Mouse (Mus musculus): ENCODE data around the gene Nkrf. TPM values are rescaled to one million over a fixed set of nuclear protein-coding genes. Genes with fewer than 3 reads are reported as not detected.

Gene Nkrf
- polyA plus RNA-seq (2015; fragmentation: Nextera tagmentation; extraction: Ambion mirVana) = 14.4 and 14.6 TPM in 2 replicates

DNA sequence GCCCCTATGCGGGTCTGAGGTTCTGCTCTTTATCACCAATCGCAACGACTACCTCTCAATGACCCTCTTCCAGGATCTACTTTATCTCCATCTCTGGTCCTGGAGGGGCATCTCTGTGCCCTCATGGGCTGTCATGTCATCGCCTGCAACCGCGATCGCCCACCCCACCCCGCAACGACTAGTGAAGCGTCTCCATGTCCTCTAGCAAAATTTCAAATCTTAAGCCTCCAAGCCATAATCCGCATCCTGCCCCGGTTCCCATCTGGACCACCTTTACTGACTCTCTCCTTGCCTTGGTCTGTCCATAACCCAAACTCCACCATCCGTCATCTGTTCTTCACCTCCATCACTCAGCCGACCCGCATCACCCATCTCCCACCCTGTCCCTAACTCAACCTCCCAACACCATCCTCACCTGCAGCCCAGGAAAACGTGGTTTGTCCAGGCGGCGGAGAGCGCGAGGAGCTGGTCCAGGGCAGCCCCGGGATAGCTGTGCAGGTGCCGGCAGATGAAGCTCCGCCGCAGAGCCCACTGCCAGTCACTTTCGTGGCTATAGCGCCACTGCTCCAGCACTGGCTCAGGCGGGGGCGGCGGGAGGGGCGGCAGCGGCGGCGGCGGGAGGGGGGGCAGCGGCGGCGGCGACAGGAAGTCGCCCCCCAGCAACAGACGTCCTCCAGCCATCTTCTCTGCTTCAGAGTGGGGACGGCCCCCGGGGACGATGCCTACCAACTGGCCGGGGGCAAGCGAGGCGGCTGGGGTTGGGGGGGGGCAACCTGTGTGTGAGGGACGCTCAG, at the start of gene Nkrf:
Nkrf (minus strand) TSS at position 579 of the 794 bp plus-strand sequence.
- 24% methylated on average over 28 of the region's 47 CpGs for WGBS
- H3K27me3 ChIP-seq = no peaks in the 10 kb centered on the region
- H3K4me1 ChIP-seq (replicated peaks) = peaks cover 14% of the 10 kb centered on the region; the same call in 1 of the 2 replicates
- peak within 1 kb of the TSS; percentile 90 for H3K27ac ChIP-seq
- peak within 1 kb of the TSS; percentile 57 for H3K4me3 ChIP-seq
- peak within 1 kb of the TSS; percentile 78 for H3K9ac ChIP-seq
- H3K9me3 ChIP-seq = no peaks in the 10 kb centered on the region
- peak; percentile 81 for ATAC-seq (ENCODE audit: low FRiP score)
- peak within 1 kb of the TSS; percentile 55 for H3K4me2 ChIP-seq
- H3K36me3 ChIP-seq = no peaks in the 10 kb centered on the region

GRCm38 (mm10) chrX:36941106-36941505, 38.4 kb upstream of the Nkrf start:
- Histone ChIP-seq H3K27ac (no peak overlapping the region), H3K36me3 (peaks cover 20% of the 10 kb centered on the region), H3K4me1 (replicated peaks) (no peaks in the 10 kb centered on the region), H3K9ac (no peak overlapping the region), H3K4me3 (no peak overlapping the region), H3K27me3 (no peaks in the 10 kb centered on the region), H3K4me2 (no peak overlapping the region), H3K9me3 (no peaks in the 10 kb centered on the region)
- 83% methylated on average over 3 of the region's 3 CpGs for WGBS
- no peak for ATAC-seq (ENCODE audit: low FRiP score)

DNA sequence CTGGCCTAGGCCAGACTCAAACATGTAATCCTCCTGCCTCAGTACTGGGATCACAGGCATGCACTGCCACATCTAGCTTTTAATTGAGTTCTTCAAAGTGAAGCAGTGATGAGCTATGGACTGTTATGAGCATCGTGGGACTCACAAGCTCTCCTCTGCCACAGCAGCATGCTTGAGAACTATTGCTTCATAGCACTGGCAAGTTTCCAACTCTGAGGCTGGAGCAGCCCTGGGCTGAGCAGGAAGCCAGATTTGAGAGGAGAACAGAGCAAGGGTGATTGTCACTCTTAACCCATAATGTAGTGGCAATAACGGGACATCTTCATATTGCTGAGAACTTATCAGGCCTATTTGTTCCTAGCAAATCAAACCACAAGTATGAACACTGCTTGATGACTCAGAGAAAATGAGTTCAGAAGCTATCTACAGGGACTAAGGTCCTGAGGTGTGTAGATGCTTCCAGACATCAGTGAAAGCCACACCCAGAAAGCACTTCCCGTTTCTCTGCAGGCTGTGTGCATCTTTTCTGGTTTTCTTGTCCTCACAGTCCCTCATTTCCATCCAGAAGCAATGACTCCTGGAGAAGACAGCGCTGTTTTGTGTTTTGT, 37.2 kb upstream of the Nkrf start:
- Histone ChIP-seq H3K9ac (no peak overlapping the region), H3K9me3 (no peaks in the 10 kb centered on the region), H3K27ac (no peak overlapping the region), H3K4me3 (no peak overlapping the region), H3K36me3 (peaks cover 15% of the 10 kb centered on the region), H3K4me1 (replicated peaks) (no peaks in the 10 kb centered on the region), H3K27me3 (no peaks in the 10 kb centered on the region), H3K4me2 (no peak overlapping the region)
- ATAC-seq (ENCODE audit: low FRiP score) = no peak
- 82% methylated on average over 4 of the region's 4 CpGs for WGBS

- WGBS = 80% methylated on average over 7 of the region's 7 CpGs
- no peak for ATAC-seq (ENCODE audit: low FRiP score)
- no peaks in the 10 kb centered on the region for H3K4me1 ChIP-seq (replicated peaks)
Measured at GRCm38 (mm10) chrX:36935326-36935966, 32.7 kb upstream of the Nkrf start.

GRCm38 (mm10) chrX:36930574-36930973, 27.9 kb upstream of the Nkrf start:
- H3K4me2 ChIP-seq = no peak overlapping the region
- WGBS = 45% methylated on average over 1 of the region's 1 CpGs
- H3K36me3 ChIP-seq = peaks cover 13% of the 10 kb centered on the region
- no peaks in the 10 kb centered on the region for H3K9me3 ChIP-seq
- no peak for ATAC-seq (ENCODE audit: low FRiP score)
- H3K4me1 ChIP-seq (replicated peaks) = no peaks in the 10 kb centered on the region
- no peak overlapping the region for H3K9ac ChIP-seq
- no peak overlapping the region for H3K4me3 ChIP-seq
- no peak overlapping the region for H3K27ac ChIP-seq
- no peaks in the 10 kb centered on the region for H3K27me3 ChIP-seq

More at GRCm38 (mm10) chrX:36935326-36935966, 32.7 kb upstream of the Nkrf start:
- Histone ChIP-seq H3K36me3 (no peaks in the 10 kb centered on the region), H3K27me3 (no peaks in the 10 kb centered on the region), H3K4me2 (no peak overlapping the region), H3K9ac (no peak overlapping the region), H3K4me3 (no peak overlapping the region), H3K27ac (no peak overlapping the region), H3K9me3 (no peaks in the 10 kb centered on the region)

DNA sequence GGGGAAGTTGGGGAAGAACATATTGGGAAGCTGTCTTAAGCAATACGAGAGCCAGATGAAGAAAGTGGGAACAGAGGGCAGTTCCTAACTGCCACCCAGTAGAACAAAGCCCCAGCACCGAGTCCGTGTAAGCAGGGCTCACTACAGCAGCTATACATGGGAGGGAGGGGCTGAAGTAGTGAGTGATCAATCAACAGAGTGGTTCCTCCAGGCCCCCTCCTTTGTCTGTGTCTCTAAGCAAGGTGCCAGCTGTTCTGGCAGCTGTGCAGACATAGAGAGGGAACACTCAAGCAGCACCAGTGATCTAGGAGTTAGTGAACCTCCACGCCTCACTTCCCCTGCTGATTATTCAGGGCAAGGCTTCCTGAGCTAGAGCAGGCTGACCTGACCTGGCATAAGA, 27.0 kb upstream of the Nkrf start:
- no peak overlapping the region for H3K27ac ChIP-seq
- H3K4me1 ChIP-seq (replicated peaks) = no peaks in the 10 kb centered on the region
- H3K9me3 ChIP-seq = no peaks in the 10 kb centered on the region
- H3K36me3 ChIP-seq = peaks cover 14% of the 10 kb centered on the region
- H3K27me3 ChIP-seq = no peaks in the 10 kb centered on the region
- no peak overlapping the region for H3K9ac ChIP-seq
- ATAC-seq (ENCODE audit: low FRiP score) = no peak
- no peak overlapping the region for H3K4me2 ChIP-seq
- WGBS = 65% methylated on average over 4 of the region's 4 CpGs
- H3K4me3 ChIP-seq = no peak overlapping the region

GRCm38 (mm10) chrX:36928791-36929190, 26.1 kb upstream of the Nkrf start:
- Histone ChIP-seq H3K27me3 (no peaks in the 10 kb centered on the region), H3K27ac (no peak overlapping the region), H3K9me3 (no peaks in the 10 kb centered on the region), H3K4me3 (no peak overlapping the region), H3K9ac (no peak overlapping the region), H3K36me3 (peaks cover 16% of the 10 kb centered on the region), H3K4me2 (no peak overlapping the region), H3K4me1 (replicated peaks) (no peaks in the 10 kb centered on the region)
- 73% methylated on average over 4 of the region's 4 CpGs for WGBS
- no peak for ATAC-seq (ENCODE audit: low FRiP score)

DNA sequence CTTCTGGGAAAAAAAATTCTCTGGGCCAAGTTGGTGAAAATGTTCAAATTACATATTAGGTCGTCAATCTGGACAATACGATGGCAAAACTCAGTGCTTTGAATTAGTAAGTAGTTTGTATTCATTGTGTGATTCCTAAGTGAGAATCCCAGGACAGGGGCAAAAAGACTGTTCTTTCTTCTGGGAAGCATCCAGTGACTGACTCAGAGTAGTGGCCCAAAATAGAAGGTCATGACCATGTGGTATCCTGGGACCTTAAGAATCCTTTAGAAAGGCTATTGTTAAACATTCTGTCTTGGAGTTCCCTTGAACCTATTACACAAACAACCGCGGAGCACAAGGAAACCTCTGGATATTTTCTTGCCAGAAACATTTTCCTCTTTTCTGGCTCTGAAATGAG, 18.6 kb upstream of the Nkrf start:
- Histone ChIP-seq H3K4me2 (no peak overlapping the region), H3K4me1 (replicated peaks) (no peaks in the 10 kb centered on the region), H3K27me3 (no peaks in the 10 kb centered on the region), H3K9me3 (no peaks in the 10 kb centered on the region), H3K27ac (no peak overlapping the region), H3K9ac (no peak overlapping the region), H3K4me3 (no peak overlapping the region), H3K36me3 (peaks cover 15% of the 10 kb centered on the region)
- ATAC-seq (ENCODE audit: low FRiP score) = no peak
- WGBS = 86% methylated on average over 4 of the region's 4 CpGs

DNA sequence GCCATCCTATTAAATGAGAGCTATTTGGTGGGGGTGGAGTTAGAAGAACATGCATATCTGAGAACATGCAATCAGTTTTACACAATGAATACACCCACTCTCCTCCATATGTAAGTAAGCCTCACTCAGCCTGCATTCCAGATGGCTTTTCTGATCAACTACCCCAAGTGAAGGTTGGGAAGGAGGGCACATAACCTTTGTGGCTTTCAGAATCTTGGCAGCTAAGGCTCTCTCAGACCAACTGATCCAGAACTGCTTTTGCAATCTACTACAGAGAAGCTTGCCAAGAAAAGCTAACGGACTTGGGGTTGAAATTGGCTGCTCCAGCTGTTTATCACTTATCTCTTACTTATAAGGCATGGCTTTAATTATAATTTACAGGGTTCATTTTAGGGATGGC, 15.1 kb upstream of the Nkrf start:
- no peaks in the 10 kb centered on the region for H3K9me3 ChIP-seq
- 73% methylated on average over 1 of the region's 1 CpGs for WGBS
- H3K9ac ChIP-seq = no peak overlapping the region
- H3K4me3 ChIP-seq = no peak overlapping the region
- H3K27ac ChIP-seq = no peak overlapping the region
- no peaks in the 10 kb centered on the region for H3K27me3 ChIP-seq
- H3K4me1 ChIP-seq (replicated peaks) = no peaks in the 10 kb centered on the region
- no peak overlapping the region for H3K4me2 ChIP-seq
- ATAC-seq (ENCODE audit: low FRiP score) = no peak
- H3K36me3 ChIP-seq = peaks cover 7% of the 10 kb centered on the region; the same call in 1 of the 2 replicates

DNA sequence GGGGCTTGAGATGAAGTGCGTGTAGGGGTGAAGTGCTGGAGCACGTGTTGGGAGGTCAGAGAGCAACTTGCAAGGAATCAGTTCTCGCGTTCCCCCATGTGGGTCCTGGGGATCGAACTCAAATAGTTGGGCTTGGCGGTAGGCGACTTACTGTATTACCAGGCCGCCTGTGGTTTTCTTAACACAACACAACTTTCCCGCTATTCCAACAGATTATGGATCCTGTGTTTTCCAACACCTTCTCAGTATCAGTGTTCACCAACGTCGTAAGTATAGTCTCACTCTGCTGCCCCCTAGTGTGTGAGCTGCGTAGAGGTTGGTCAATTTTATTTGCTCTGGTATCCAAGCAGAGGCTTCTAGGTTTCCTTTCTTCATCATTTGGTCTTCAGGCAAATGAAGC, 8.6 kb upstream of the Nkrf start:
- WGBS = 48% methylated on average over 12 of the region's 12 CpGs
- Histone ChIP-seq H3K4me1 (replicated peaks) (no peaks in the 10 kb centered on the region), H3K4me3 (no peak overlapping the region), H3K27me3 (no peaks in the 10 kb centered on the region), H3K9me3 (no peaks in the 10 kb centered on the region), H3K4me2 (no peak overlapping the region), H3K27ac (no peak overlapping the region), H3K36me3 (no peaks in the 10 kb centered on the region; the same call in 1 of the 2 replicates), H3K9ac (no peak overlapping the region)
- no peak for ATAC-seq (ENCODE audit: low FRiP score)

DNA sequence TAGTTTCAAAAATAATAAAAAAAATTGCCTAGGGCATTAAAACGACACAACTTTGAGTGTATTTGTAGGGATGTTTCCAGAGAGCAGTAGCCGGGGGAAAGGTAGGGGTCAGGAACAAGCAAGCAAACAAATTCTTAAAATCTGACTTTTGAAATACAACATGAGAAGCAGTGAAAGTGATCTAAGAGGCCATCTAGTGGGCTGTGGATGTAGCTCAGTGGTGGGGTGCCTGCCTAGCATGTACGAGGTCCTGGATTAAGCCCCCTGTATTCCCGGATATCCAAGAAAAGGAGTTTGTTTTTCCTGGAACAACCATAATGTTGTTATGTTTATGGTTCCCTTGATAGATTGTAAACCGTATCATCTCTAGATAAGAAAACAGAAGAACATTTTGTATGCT, 3.8 kb upstream of the Nkrf start:
- H3K27ac ChIP-seq = no peak overlapping the region
- H3K36me3 ChIP-seq = no peaks in the 10 kb centered on the region
- H3K4me2 ChIP-seq = no peak overlapping the region

GRCm38 (mm10) chrX:36903115-36903768, 543 bp upstream of the Nkrf start:
- Histone ChIP-seq H3K9me3 (no peaks in the 10 kb centered on the region), H3K27ac (peak overlapping the region; percentile 90), H3K4me2 (peak overlapping the region; percentile 55), H3K4me1 (replicated peaks) (peaks cover 14% of the 10 kb centered on the region; the same call in 1 of the 2 replicates), H3K27me3 (no peaks in the 10 kb centered on the region), H3K4me3 (peak overlapping the region; percentile 57), H3K36me3 (no peaks in the 10 kb centered on the region), H3K9ac (peak overlapping the region; percentile 78)
- peak; percentile 91 for ATAC-seq (ENCODE audit: low FRiP score)
- 17% methylated on average over 31 of the region's 32 CpGs for WGBS

More for the DNA sequence above, 3.8 kb upstream of the Nkrf start:
- no peaks in the 10 kb centered on the region for H3K4me1 ChIP-seq (replicated peaks)
- no peak overlapping the region for H3K4me3 ChIP-seq
- 34% methylated on average over 5 of the region's 5 CpGs for WGBS
- H3K27me3 ChIP-seq = no peaks in the 10 kb centered on the region
- no peak overlapping the region for H3K9ac ChIP-seq
- H3K9me3 ChIP-seq = no peaks in the 10 kb centered on the region
- ATAC-seq (ENCODE audit: low FRiP score) = no peak
